Mouse (Mus musculus) left cerebral cortex, postnatal 4 days (tissue): Measurements from ENCODE around the gene BC048671. TPM values are rescaled to one million over a fixed set of nuclear protein-coding genes. Genes with fewer than 3 reads are reported as not detected.

Experiments used
- DNase-seq: peaks from one replicate; pipeline ENCODE4 v3.0.0-alpha.2; 2022
- intact Hi-C: fragments of 180-260 bp; cut with DNase I; formaldehyde crosslinking; loops from one replicate; pipeline ENCODE4 v1.15.1; 2025
- total RNA-seq, 2 experiments: library from RNA; stranded (reverse); gene quantifications; 2 replicates each; pipeline ENCODE4 v1.2.3; 2021

Gene BC048671
- total RNA-seq, 2 experiments from 2014 or later: not detected

DNA sequence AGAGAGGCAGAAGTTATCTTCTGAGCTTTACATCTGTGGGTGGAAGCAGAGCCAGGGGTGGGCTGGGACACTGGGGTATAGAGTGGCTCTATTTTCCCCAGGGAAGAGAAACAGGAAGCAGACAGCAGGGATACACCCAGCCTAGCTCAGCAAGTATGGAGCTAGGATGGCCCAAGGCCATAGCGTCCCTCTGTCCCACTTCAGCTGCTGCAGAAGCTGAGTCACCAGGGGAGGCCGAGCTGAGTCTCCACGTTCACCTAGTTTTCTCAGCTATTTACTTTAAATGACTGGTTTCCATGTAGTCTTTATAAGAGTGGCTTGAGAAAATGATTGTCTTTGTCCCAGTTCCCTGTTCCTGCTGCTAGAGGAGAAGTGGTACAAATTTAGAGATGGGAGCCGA is 47.5 kb downstream of the BC048671 start:
- intact Hi-C loops: no loop called here
- no peak for DNase-seq

DNA sequence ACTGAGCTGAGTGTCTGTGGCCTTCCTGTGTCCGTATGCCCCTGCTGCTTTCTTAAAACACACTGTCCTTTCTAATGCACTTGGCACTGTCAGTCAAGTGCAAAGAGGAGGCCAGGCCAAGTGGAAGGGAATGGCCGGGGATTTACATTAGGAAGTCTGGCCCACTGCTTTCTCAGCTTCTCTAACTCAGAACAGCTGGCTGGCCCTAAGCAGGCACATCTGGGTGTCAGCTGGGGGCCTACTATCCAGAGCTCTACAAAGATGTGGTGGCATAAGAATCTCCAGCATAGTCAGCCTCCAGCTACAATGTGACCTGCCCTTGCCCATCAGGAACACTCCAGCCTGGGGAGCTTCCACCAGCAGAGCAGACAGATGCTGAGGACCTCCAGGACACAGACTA is 49.0 kb downstream of the BC048671 start:
- intact Hi-C loops: no loop called here

More for the DNA sequence above, 49.0 kb downstream of the BC048671 start:
- no peak for DNase-seq

Other genes with a start within 250 kb of the BC048671 start
- gene Vmn1r49, start 222.7 kb upstream of the BC048671 start, total RNA-seq: not detected
- gene Vmn1r50, start 199.8 kb upstream of the BC048671 start, total RNA-seq: not detected
- gene Vmn1r51, start 178.6 kb upstream of the BC048671 start, total RNA-seq: not detected
- not detected for gene Vmn1r52, start 126.4 kb upstream of the BC048671 start, total RNA-seq
- gene V1ra8, start 98.4 kb upstream of the BC048671 start, total RNA-seq: not detected
- gene Vmn1r53, start 76.8 kb upstream of the BC048671 start, total RNA-seq: not detected
- not detected for gene Vmn1r54, start 54.9 kb upstream of the BC048671 start, total RNA-seq
- gene Chst13, start 24.0 kb downstream of the BC048671 start, total RNA-seq: not detected
- not detected for gene Uroc1, start 32.1 kb downstream of the BC048671 start, total RNA-seq
- 10 to 100 TPM; 27.6 to 30.1 TPM for gene Zxdc, start 68.3 kb downstream of the BC048671 start, total RNA-seq
- gene Cfap100, start 127.6 kb downstream of the BC048671 start, total RNA-seq: 1 to 10 TPM; 6.7 to 8.5 TPM
- 10 to 100 TPM; 11.7 to 12.3 TPM for gene Klf15, start 161.4 kb downstream of the BC048671 start, total RNA-seq
- gene Aldh1l1, start 185.2 kb downstream of the BC048671 start, total RNA-seq: 10 to 100 TPM; 56.1 to 57.5 TPM